Mouse (Mus musculus) lung, postnatal 0 days (tissue): ENCODE data around the gene Tacr3. TPM values are rescaled to one million over a fixed set of nuclear protein-coding genes. Genes with fewer than 3 reads are reported as not detected.

ENCODE experiments used
- ATAC-seq: fragments of 200-750 bp; cut with Nextera tagmentation; 2 replicates; pipeline ENCODE4 v1.8.0; 2017; ENCODE audit warnings: moderate library complexity
- DNase-seq: peaks from one replicate; pipeline ENCODE4 v3.0.0-alpha.2; 2016; ENCODE audit warnings: low spot score
- H3K27ac ChIP-seq: fragments of 300-500 bp; sonication (generic); 2 replicates; pipeline ENCODE4 v1.5.1; 2014; ENCODE audit warnings: antibody characterized with exemption, mild to moderate bottlenecking, low read length, mixed read lengths
- H3K27me3 ChIP-seq: fragments of 300-500 bp; sonication (generic); replicated peaks from 2 replicates; pipeline ENCODE4 v1.6.1; 2014; ENCODE audit warnings: low read length, mixed read lengths; ENCODE audit not compliant: insufficient read depth
- H3K36me3 ChIP-seq: fragments of 300-500 bp; sonication (generic); 2 replicates; pipeline ENCODE4 v1.6.1; 2014; ENCODE audit warnings: low read length, mixed read lengths; ENCODE audit not compliant: insufficient read depth
- H3K4me1 ChIP-seq: fragments of 300-500 bp; sonication (generic); 2 replicates; pipeline ENCODE4 v1.6.1; 2014; ENCODE audit warnings: antibody characterized with exemption, low read depth, low read length, mixed read lengths; ENCODE audit not compliant: insufficient read depth
- H3K4me2 ChIP-seq: fragments of 300-500 bp; sonication (generic); replicated peaks from 2 replicates; pipeline ENCODE4 v1.6.1; 2014; ENCODE audit warnings: low read depth, mild to moderate bottlenecking, low read length, moderate library complexity, mixed read lengths
- H3K4me3 ChIP-seq: fragments of 300-500 bp; sonication (generic); 2 replicates; pipeline ENCODE4 v1.5.1; 2014; ENCODE audit warnings: low read depth, low read length
- H3K9ac ChIP-seq: fragments of 300-500 bp; sonication (generic); replicated peaks from 2 replicates; pipeline ENCODE4 v1.6.1; 2014; ENCODE audit warnings: low read depth, mild to moderate bottlenecking
- H3K9me3 ChIP-seq: fragments of 300-500 bp; sonication (generic); 2 replicates; pipeline ENCODE4 v1.6.1; 2016; ENCODE audit warnings: low read length, mixed read lengths
- CTCF ChIP-seq: IDR thresholded peaks from 2 replicates; pipeline ENCODE4 v1.5.1; 2016; ENCODE audit warnings: antibody characterized with exemption, mild to moderate bottlenecking
- EP300 ChIP-seq: IDR thresholded peaks from 2 replicates; pipeline ENCODE4 v1.6.1; 2016; ENCODE audit warnings: antibody characterized with exemption, mild to moderate bottlenecking, control low read depth
- WGBS: fragments of 180-500 bp; shearing (Covaris S2); extraction: QIAGEN DNeasy Blood & Tissue Kit; methylation state at CpG from one replicate; pipeline ENCODE4 v1.1.7; 2014; 5-methylcytosine and 5-hydroxymethylcytosine counted together
- polyA plus RNA-seq: library from polyadenylated mRNA; unstranded; fragments of >200 nt; fragmentation: Nextera tagmentation; extraction: Ambion mirVana; gene quantifications from 2 replicates; pipeline ENCODE4 v1.2.1, GENCODE M21; 2015

Gene Tacr3
- not detected in 2 replicates for polyA plus RNA-seq

DNA sequence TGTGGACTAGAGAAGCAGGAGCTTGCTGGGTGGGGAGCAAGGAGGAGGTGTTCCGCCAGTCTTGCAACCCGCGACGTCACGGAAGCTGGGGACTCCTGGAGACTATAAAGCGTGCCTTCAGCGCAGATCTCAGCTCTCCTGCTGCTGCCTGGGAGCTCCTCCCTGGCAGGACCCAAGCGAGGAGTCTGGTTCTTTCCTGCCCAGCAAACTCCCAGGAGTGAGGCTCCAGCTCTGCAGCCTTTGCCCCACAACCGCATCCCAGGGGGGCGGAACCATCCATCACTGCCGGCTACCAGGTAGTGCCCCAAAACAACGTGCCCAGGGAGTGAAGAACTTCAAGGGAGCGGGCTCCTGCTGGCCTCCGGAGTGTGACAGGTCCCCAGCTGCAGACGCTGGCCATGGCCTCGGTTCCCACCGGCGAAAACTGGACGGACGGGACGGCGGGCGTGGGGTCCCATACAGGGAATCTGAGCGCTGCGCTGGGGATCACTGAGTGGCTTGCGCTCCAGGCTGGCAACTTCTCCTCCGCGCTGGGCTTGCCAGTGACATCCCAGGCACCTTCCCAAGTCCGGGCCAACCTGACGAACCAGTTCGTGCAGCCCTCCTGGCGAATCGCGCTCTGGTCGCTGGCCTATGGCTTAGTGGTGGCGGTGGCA, at the start of gene Tacr3:
Gene Tacr3, plus strand, starts transcription at position 133 of the 656 bp plus-strand sequence.
- ATAC-seq (no peak), DNase-seq (no peak)
- 0 out of 2 replicates have a peak within 1 kb of the TSS, but pooled peaks have one; percentile 8 for H3K4me3 ChIP-seq
- H3K4me2 ChIP-seq, result peak within 1 kb of the TSS; percentile 19; the same call in 1 of the 2 replicates
- no peak within 1 kb of the TSS for H3K27ac ChIP-seq
- H3K9ac ChIP-seq, result no peak within 1 kb of the TSS
- no peaks in the 10 kb centered on the region for H3K36me3 ChIP-seq
- no peak for TF ChIP-seq CTCF
- TF ChIP-seq EP300, result no peak
- WGBS, result under 1% methylated on average over 35 of the region's 36 CpGs
- H3K9me3 ChIP-seq, result no peaks in the 10 kb centered on the region
- H3K27me3 ChIP-seq, result no peaks in the 10 kb centered on the region
- no peaks in the 10 kb centered on the region for H3K4me1 ChIP-seq

DNA sequence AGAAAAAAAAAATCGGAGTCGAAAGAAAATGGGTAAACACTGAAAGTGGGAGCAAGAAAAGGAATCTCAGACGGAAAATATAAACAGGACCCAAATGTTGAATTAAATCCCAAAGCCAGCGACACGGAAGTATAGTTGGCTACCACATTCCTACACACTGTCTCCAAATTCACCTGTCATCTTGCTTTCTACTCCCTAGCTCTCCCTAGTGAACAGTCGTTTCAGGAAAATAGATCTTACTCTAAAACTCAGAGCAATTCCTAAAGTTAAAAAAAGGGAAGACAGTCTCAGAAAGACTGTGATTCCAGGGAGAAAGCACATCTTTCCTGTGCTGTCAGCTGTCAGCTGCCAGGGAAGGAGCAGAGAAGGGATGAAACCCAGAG, 324 bp upstream of the Tacr3 start:
- WGBS, result 36% methylated on average over 6 of the region's 6 CpGs
- no peak overlapping the region for H3K9ac ChIP-seq
- no peaks in the 10 kb centered on the region for H3K36me3 ChIP-seq
- DNase-seq (no peak), ATAC-seq (no peak)
- no peak overlapping the region for H3K4me2 ChIP-seq
- H3K4me3 ChIP-seq, result no peak overlapping the region
- no peaks in the 10 kb centered on the region for H3K9me3 ChIP-seq
- TF ChIP-seq EP300 (no peak), CTCF (no peak)
- no peaks in the 10 kb centered on the region for H3K27me3 ChIP-seq
- H3K27ac ChIP-seq, result no peak overlapping the region
- H3K4me1 ChIP-seq, result no peaks in the 10 kb centered on the region

- WGBS, result 11% methylated on average over 13 of the region's 13 CpGs
- DNase-seq, result no peak
- H3K4me3 ChIP-seq, result no peak overlapping the region
Measured at GRCm38 (mm10) chr3:134829531-134829921, 719 bp downstream of the Tacr3 start.

DNA sequence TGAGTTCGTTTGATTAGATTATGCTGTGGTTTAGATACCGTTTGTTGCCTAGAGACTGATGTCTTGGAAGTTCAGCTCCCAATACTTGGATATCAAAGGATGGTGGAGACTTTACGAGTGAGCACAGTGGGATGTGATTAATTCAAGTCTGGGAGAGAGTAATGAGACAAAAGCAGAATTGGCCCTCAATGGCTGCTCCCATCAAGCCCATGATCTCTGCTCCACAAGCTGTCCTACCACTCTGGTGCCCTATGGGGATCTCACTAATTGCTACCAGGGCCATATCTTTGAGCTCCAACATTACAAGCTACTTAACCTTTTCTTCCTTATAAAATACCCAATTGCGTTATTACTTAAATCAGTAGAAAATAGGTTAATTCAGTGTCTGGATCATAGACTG, 22.5 kb downstream of the Tacr3 start:
- Histone ChIP-seq H3K36me3 (no peaks in the 10 kb centered on the region), H3K9ac (no peak overlapping the region), H3K4me2 (no peak overlapping the region), H3K9me3 (no peaks in the 10 kb centered on the region), H3K27me3 (no peaks in the 10 kb centered on the region), H3K4me3 (no peak overlapping the region), H3K4me1 (no peaks in the 10 kb centered on the region), H3K27ac (no peak overlapping the region)
- TF ChIP-seq CTCF (no peak), EP300 (no peak)
- 53% methylated on average over 4 of the region's 4 CpGs for WGBS
- no peak for ATAC-seq
- no peak for DNase-seq

More at GRCm38 (mm10) chr3:134829531-134829921, 719 bp downstream of the Tacr3 start:
- Histone ChIP-seq H3K4me1 (no peaks in the 10 kb centered on the region), H3K9ac (no peak overlapping the region), H3K27ac (no peak overlapping the region), H3K4me2 (peak overlapping the region; percentile 19; the same call in 1 of the 2 replicates), H3K27me3 (no peaks in the 10 kb centered on the region), H3K36me3 (no peaks in the 10 kb centered on the region), H3K9me3 (no peaks in the 10 kb centered on the region)
- ATAC-seq, result no peak
- TF ChIP-seq EP300 (no peak), CTCF (no peak)

GRCm38 (mm10) chr3:134877701-134878100, 48.9 kb downstream of the Tacr3 start:
- H3K9me3 ChIP-seq, result no peaks in the 10 kb centered on the region
- no peaks in the 10 kb centered on the region for H3K36me3 ChIP-seq
- 77% methylated on average over 1 of the region's 1 CpGs for WGBS
- no peaks in the 10 kb centered on the region for H3K27me3 ChIP-seq
- no peak for DNase-seq
- no peak overlapping the region for H3K4me2 ChIP-seq
- no peak overlapping the region for H3K27ac ChIP-seq
- H3K4me3 ChIP-seq, result no peak overlapping the region
- H3K9ac ChIP-seq, result no peak overlapping the region
- H3K4me1 ChIP-seq, result no peaks in the 10 kb centered on the region
- ATAC-seq, result no peak
- TF ChIP-seq CTCF (no peak), EP300 (no peak)

DNA sequence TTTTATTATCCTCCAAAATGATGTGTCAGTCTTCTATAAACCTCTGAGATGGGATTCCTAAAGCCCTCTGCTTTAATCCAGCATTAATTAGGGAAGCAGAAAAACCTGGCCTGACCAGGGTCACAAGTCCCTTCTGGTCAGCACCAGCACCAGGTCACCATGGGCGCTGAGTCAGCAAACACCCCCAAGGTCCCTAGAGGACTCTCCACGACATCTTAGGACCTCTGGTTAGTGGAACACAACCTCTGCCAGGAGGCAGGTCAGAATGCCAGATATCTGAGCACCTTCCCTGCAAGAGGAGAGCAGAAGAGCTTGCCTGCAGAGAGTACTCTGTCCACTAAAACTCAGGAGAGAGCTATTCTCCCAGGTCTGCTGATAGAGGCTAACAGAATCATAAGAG, 67.0 kb downstream of the Tacr3 start:
- no peaks in the 10 kb centered on the region for H3K36me3 ChIP-seq
- TF ChIP-seq CTCF (no peak), EP300 (no peak)
- 68% methylated on average over 2 of the region's 2 CpGs for WGBS

GRCm38 (mm10) chr3:134908890-134909289, 80.1 kb downstream of the Tacr3 start:
- Histone ChIP-seq H3K9ac (no peak overlapping the region), H3K36me3 (no peaks in the 10 kb centered on the region), H3K4me3 (no peak overlapping the region), H3K9me3 (no peaks in the 10 kb centered on the region), H3K4me2 (no peak overlapping the region), H3K4me1 (no peaks in the 10 kb centered on the region), H3K27me3 (no peaks in the 10 kb centered on the region), H3K27ac (no peak overlapping the region)
- ATAC-seq, result no peak
- WGBS, result 65% methylated on average over 3 of the region's 3 CpGs
- no peak for DNase-seq
- TF ChIP-seq CTCF, result no peak
- TF ChIP-seq EP300, result no peak

More for the DNA sequence above, 67.0 kb downstream of the Tacr3 start:
- no peaks in the 10 kb centered on the region for H3K4me1 ChIP-seq
- H3K4me2 ChIP-seq, result no peak overlapping the region
- no peak overlapping the region for H3K4me3 ChIP-seq
- H3K27ac ChIP-seq, result no peak overlapping the region
- ATAC-seq (no peak), DNase-seq (no peak)
- H3K27me3 ChIP-seq, result no peaks in the 10 kb centered on the region
- no peaks in the 10 kb centered on the region for H3K9me3 ChIP-seq
- no peak overlapping the region for H3K9ac ChIP-seq
